Mouse (Mus musculus): ENCODE measurements around the gene Gm19935. TPM values are rescaled to one million over a fixed set of nuclear protein-coding genes. Genes with fewer than 3 reads are reported as not detected.
A peak's percentile ranks its signal among the peaks of the same experiment; 100 is the strongest.

The Gm19935 gene
- polyA plus RNA-seq, 1 experiment: not detected

DNA sequence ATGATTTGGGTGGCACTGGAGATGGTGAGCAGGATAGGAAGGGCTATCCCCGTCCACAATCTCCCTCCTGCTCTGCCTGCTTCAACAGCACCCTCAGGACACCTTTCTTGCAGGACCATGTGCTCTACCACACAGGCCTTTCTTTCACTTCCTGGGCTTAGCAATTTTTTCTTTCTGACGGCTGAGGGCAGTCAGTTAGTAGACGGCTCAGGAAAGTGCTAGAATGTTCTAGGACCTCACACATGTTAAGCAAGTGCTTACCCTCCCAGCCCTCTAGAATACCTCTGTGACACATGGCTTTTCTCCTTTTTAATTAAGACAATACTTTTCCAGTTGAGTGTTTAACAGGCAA, 17.1 kb upstream of the Gm19935 start:
- no peak overlapping the region for H3ac ChIP-seq (ENCODE audit: control insufficient read depth, insufficient read length)
- TF ChIP-seq REST (IDR thresholded peaks at IDR 0.05; ENCODE audit: insufficient read depth, insufficient read length): no peak
- no peak for TF ChIP-seq MYOG (IDR thresholded peaks at IDR 0.05; ENCODE audit: control insufficient read depth in 1 of 3, insufficient read depth in 1 of 3, insufficient read length in 2 of 3, low read depth in 2 of 3)
- TF ChIP-seq SRF (IDR thresholded peaks at IDR 0.05; ENCODE audit: control insufficient read depth, insufficient read length, low read depth): no peak
- TF ChIP-seq CEBPB (IDR thresholded peaks at IDR 0.05; ENCODE audit: insufficient read depth, poor library complexity, severe bottlenecking): no peak
- no peaks in the 10 kb centered on the region for H3K79me2 ChIP-seq (ENCODE audit: control insufficient read depth, insufficient read depth)
- no peaks in the 10 kb centered on the region for H3K27me3 ChIP-seq (ENCODE audit: control insufficient read depth, insufficient read depth, insufficient read length)
- H3K4me2 ChIP-seq (ENCODE audit: low read depth): peak overlapping the region; percentile 45
- no peaks in the 10 kb centered on the region for H3K36me3 ChIP-seq (ENCODE audit: control insufficient read depth, insufficient read depth)
- no peak overlapping the region for H3K4me3 ChIP-seq

DNA sequence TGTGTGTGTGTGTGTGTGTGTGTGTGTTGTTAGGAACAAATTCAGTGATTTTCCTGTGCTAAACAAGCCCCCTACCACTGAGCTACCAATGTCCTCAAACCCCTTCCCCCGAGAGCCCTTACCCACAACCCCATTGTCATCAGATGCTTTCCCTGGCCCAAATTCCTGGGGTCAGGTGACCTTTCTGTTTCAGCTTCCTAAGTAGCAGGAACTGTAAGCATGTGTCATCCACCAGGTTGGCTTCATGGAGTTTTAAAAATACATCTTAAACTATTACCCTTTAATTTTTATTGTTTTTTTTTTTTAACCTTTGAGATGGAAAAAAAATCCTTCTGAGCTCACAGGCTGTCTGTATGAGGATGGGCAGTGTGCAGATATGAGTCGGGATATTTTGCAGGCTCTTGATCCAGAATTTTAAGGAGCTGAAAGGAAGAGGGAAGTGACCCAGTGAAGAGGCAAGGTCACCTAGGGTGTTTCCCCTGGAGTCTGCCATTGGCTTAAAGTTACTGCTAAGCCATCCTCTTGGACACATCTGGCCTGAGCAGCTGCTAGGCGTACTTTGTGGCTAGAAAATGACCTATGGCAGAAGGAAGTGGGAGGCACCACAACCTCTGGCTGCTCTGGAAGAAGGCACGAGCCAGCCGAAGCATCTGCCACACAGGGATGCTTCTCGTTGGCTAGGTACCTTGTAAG, 16.6 kb upstream of the Gm19935 start:
- TF ChIP-seq USF1 (IDR thresholded peaks at IDR 0.05; ENCODE audit: low read depth): no peak
- TF ChIP-seq E2F4 (IDR thresholded peaks at IDR 0.05; ENCODE audit: insufficient read depth): no peak
- peak in 1 of 3 experiments; percentile 26 for TF ChIP-seq MYOD1 (IDR thresholded peaks at IDR 0.05; ENCODE audit: control insufficient read depth in 1 of 3, insufficient read length in 2 of 3, low read depth in 2 of 3)
- Histone ChIP-seq H3K4me2 (ENCODE audit: low read depth) (peak overlapping the region; percentile 45), H3K4me3 (no peak overlapping the region), H3ac (ENCODE audit: control insufficient read depth, insufficient read length) (no peak overlapping the region), H3K36me3 (ENCODE audit: control insufficient read depth, insufficient read depth) (no peaks in the 10 kb centered on the region), H3K79me2 (ENCODE audit: control insufficient read depth, insufficient read depth) (no peaks in the 10 kb centered on the region), H3K27me3 (ENCODE audit: control insufficient read depth, insufficient read depth, insufficient read length) (no peaks in the 10 kb centered on the region)

DNA sequence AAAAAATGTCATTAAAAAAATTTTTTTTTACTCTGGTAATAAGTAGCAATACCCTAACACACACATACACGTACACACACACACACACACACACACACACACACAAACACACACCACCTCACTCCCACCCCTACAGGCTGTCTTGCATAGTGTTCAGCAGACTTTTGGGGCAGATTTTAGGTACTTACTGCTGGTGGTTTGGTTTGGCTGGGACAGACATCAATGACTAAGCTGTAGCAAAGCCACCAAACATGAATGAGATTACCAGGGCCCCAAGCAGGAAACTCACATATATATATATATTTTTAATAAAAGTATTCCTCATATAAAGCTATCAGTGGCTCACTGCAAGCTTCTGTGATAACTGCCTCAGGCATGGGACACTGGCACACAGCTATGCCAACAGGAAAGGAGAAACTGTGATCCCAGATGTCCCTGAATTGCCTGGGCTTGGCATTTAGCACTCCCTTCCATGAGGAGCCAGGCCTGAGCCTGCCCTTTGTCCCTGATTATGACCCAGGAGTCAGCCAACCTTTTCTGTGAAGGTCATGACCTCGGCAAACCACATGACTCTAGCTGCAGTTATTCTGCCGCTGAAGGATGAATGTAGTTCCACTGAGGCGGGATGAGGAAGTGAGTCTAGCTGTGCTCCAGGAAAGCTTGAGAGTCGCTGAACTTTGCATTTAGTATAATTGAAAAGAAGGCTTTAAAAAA, 15.5 kb upstream of the Gm19935 start:
- no peak for TF ChIP-seq MYOG (IDR thresholded peaks at IDR 0.05; ENCODE audit: control insufficient read depth in 1 of 3, insufficient read depth in 1 of 3, insufficient read length in 2 of 3, low read depth in 2 of 3)
- no peak overlapping the region for H3K4me3 ChIP-seq
- H3K79me2 ChIP-seq (ENCODE audit: control insufficient read depth, insufficient read depth): no peaks in the 10 kb centered on the region
- no peak overlapping the region for H3ac ChIP-seq (ENCODE audit: control insufficient read depth, insufficient read length)
- H3K27me3 ChIP-seq (ENCODE audit: control insufficient read depth, insufficient read depth, insufficient read length): no peaks in the 10 kb centered on the region
- no peaks in the 10 kb centered on the region for H3K36me3 ChIP-seq (ENCODE audit: control insufficient read depth, insufficient read depth)
- H3K4me2 ChIP-seq (ENCODE audit: low read depth): peak overlapping the region; percentile 12

DNA sequence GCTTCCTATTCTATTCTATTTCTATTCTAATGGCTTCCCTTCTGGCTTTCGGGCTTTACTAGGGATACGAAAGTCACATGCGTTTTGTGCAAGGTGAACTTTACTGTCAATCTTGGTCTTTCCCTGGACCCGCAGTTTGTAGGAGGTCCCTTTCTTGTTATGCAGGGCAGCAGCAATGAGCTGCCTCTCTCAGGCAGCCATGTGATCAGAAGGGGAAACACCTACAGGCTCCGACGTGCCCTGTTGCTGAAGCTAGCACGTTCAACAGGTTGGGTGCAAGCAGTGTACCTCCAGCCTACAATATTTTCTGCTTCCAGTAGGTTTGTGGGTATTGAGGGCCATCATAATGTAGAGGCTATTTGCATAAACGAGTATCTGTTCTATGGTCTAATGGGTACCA, 13.8 kb upstream of the Gm19935 start:
- Histone ChIP-seq H3K27me3 (ENCODE audit: control insufficient read depth, insufficient read depth, insufficient read length) (no peaks in the 10 kb centered on the region), H3K4me3 (no peak overlapping the region), H3ac (ENCODE audit: control insufficient read depth, insufficient read length) (no peak overlapping the region), H3K4me2 (ENCODE audit: low read depth) (no peak overlapping the region), H3K79me2 (ENCODE audit: control insufficient read depth, insufficient read depth) (no peaks in the 10 kb centered on the region), H3K36me3 (ENCODE audit: control insufficient read depth, insufficient read depth) (no peaks in the 10 kb centered on the region)
- TF ChIP-seq POLR2AphosphoS2 (IDR thresholded peaks at IDR 0.05; ENCODE audit: insufficient read length, low read depth) (no peak), REST (IDR thresholded peaks at IDR 0.05; ENCODE audit: insufficient read depth, insufficient read length) (no peak), POLR2A (IDR thresholded peaks at IDR 0.05; ENCODE audit: insufficient read length, low read depth) (no peak), SRF (IDR thresholded peaks at IDR 0.05; ENCODE audit: control insufficient read depth, insufficient read length, low read depth) (no peak), MYOD1 (IDR thresholded peaks at IDR 0.05; ENCODE audit: control insufficient read depth in 1 of 3, insufficient read length in 2 of 3, low read depth in 2 of 3) (no peak), CEBPB (IDR thresholded peaks at IDR 0.05; ENCODE audit: insufficient read depth, poor library complexity, severe bottlenecking) (no peak), TCF3 (IDR thresholded peaks at IDR 0.05; ENCODE audit: insufficient read length, low read depth) (no peak), TCF12 (IDR thresholded peaks at IDR 0.05; ENCODE audit: insufficient read depth, poor library complexity, severe bottlenecking) (no peak), MYOG (IDR thresholded peaks at IDR 0.05; ENCODE audit: control insufficient read depth in 1 of 3, insufficient read depth in 1 of 3, insufficient read length in 2 of 3, low read depth in 2 of 3) (no peak), E2F4 (IDR thresholded peaks at IDR 0.05; ENCODE audit: insufficient read depth) (no peak), MAX (IDR thresholded peaks at IDR 0.05; ENCODE audit: low read depth) (no peak), USF1 (IDR thresholded peaks at IDR 0.05; ENCODE audit: low read depth) (no peak)

DNA sequence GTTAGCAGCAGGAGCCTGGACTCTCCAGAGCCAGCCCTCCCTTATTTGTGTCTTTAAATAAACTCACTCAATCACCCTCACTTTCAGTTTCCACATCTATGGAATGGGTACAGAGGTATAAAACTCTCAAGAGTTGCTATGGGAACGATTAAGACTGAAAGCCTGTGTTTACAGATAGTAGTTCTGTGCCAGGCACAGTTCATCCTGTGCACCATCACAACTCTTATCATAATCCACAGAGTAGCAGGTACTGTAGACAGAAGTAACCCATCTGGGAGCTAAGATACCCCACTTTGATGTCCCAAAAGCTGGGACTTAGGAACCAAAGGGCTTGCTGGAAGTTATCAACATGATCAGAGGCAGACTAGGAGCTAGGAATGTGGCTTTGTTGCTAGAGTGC, 12.6 kb upstream of the Gm19935 start:
- no peak for TF ChIP-seq E2F4 (IDR thresholded peaks at IDR 0.05; ENCODE audit: insufficient read depth)
- TF ChIP-seq SRF (IDR thresholded peaks at IDR 0.05; ENCODE audit: control insufficient read depth, insufficient read length, low read depth): no peak
- TF ChIP-seq MYOD1 (IDR thresholded peaks at IDR 0.05; ENCODE audit: control insufficient read depth in 1 of 3, insufficient read length in 2 of 3, low read depth in 2 of 3): no peak
- no peak for TF ChIP-seq TCF12 (IDR thresholded peaks at IDR 0.05; ENCODE audit: insufficient read depth, poor library complexity, severe bottlenecking)
- no peak for TF ChIP-seq REST (IDR thresholded peaks at IDR 0.05; ENCODE audit: insufficient read depth, insufficient read length)
- no peaks in the 10 kb centered on the region for H3K79me2 ChIP-seq (ENCODE audit: control insufficient read depth, insufficient read depth)
- no peak overlapping the region for H3K4me2 ChIP-seq (ENCODE audit: low read depth)
- H3K4me3 ChIP-seq: peak overlapping the region; percentile 35
- H3ac ChIP-seq (ENCODE audit: control insufficient read depth, insufficient read length): no peak overlapping the region
- H3K36me3 ChIP-seq (ENCODE audit: control insufficient read depth, insufficient read depth): no peaks in the 10 kb centered on the region
- no peaks in the 10 kb centered on the region for H3K27me3 ChIP-seq (ENCODE audit: control insufficient read depth, insufficient read depth, insufficient read length)

Data from myocyte (in vitro differentiated cells).